Mouse (Mus musculus) ovary, adult 10 weeks (tissue): ENCODE data around the gene Dbndd2. TPM values are rescaled to one million over a fixed set of nuclear protein-coding genes. Genes with fewer than 3 reads are reported as not detected.

Source experiments
- polyA plus RNA-seq: library from polyadenylated mRNA; stranded (reverse); fragments of 350-450 nt; fragmentation: Illumina TruSeq; extraction: RNeasy Lipid Tissue Mini Kit (QIAGEN cat#74804); gene quantifications from one replicate; pipeline ENCODE4 v1.2.3, GENCODE M21; 2014

Gene Dbndd2
- 4.7 TPM for polyA plus RNA-seq

GRCm38 (mm10) chr2:164485681-164486257, at the start of gene Dbndd2:
Gene Dbndd2, plus strand, starts transcription at chr2:164486106.

GRCm38 (mm10) chr2:164443460-164444000, 42.4 kb upstream of the Dbndd2 start, which contains the start of gene Sdc4:
Gene Sdc4, minus strand, starts transcription at chr2:164443887.

GRCm38 (mm10) chr2:164456864-164457300, 29.0 kb upstream of the Dbndd2 start, which contains the start of gene Sys1:
Gene Sys1, plus strand, starts transcription at chr2:164456964.

GRCm38 (mm10) chr2:164460745-164461551, 25.0 kb upstream of the Dbndd2 start, which contains the start of gene Gm20458:
Gene Gm20458, plus strand, starts transcription at chr2:164460967.

GRCm38 (mm10) chr2:164473624-164474023, 12.3 kb upstream of the Dbndd2 start, which contains the start of gene Trp53tg5:
Gene Trp53tg5, minus strand, starts transcription at chr2:164473724.

GRCm38 (mm10) chr2:164496847-164497690, 11.2 kb downstream of the Dbndd2 start, which contains the start of gene Pigt:
Gene Pigt, plus strand, starts transcription at chr2:164497520.

Other genes starting within 250 kb of the Dbndd2 start
- gene Svs2, start 247.6 kb upstream of the Dbndd2 start, polyA plus RNA-seq: not detected
- not detected for gene Svs3b, start 229.5 kb upstream of the Dbndd2 start, polyA plus RNA-seq
- gene Svs4, start 207.6 kb upstream of the Dbndd2 start, polyA plus RNA-seq: not detected
- gene Svs3a, start 196.8 kb upstream of the Dbndd2 start, polyA plus RNA-seq: not detected
- gene Svs6, start 169.4 kb upstream of the Dbndd2 start, polyA plus RNA-seq: not detected
- gene Svs5, start 153.4 kb upstream of the Dbndd2 start, polyA plus RNA-seq: 0.91 TPM
- not detected for gene Slpi, start 97.0 kb upstream of the Dbndd2 start, polyA plus RNA-seq
- gene Rbpjl, start 83.0 kb upstream of the Dbndd2 start, polyA plus RNA-seq: not detected
- not detected for gene Matn4, start 80.9 kb upstream of the Dbndd2 start, polyA plus RNA-seq
- 107 TPM for gene Sdc4, start 42.2 kb upstream of the Dbndd2 start, polyA plus RNA-seq
- gene Sys1, start 29.1 kb upstream of the Dbndd2 start, polyA plus RNA-seq: 8.4 TPM
- gene Gm20458, start 25.1 kb upstream of the Dbndd2 start, polyA plus RNA-seq: not detected
- gene Trp53tg5, start 12.4 kb upstream of the Dbndd2 start, polyA plus RNA-seq: not detected
- 8.6 TPM for gene Pigt, start 11.4 kb downstream of the Dbndd2 start, polyA plus RNA-seq
- 1.8 TPM for gene Wfdc2, start 76.3 kb downstream of the Dbndd2 start, polyA plus RNA-seq
- gene Spint3, start 87.4 kb downstream of the Dbndd2 start, polyA plus RNA-seq: not detected
- 0.66 TPM for gene Wfdc6a, start 99.3 kb downstream of the Dbndd2 start, polyA plus RNA-seq
- gene Eppin, start 107.5 kb downstream of the Dbndd2 start, polyA plus RNA-seq: not detected
- gene Wfdc6b, start 127.4 kb downstream of the Dbndd2 start, polyA plus RNA-seq: not detected
- not detected for gene Wfdc8, start 127.5 kb downstream of the Dbndd2 start, polyA plus RNA-seq
- not detected for gene Wfdc16, start 152.7 kb downstream of the Dbndd2 start, polyA plus RNA-seq
- 4.0 TPM for gene Wfdc10, start 169.9 kb downstream of the Dbndd2 start, polyA plus RNA-seq
- not detected for gene Wfdc9, start 170.5 kb downstream of the Dbndd2 start, polyA plus RNA-seq
- not detected for gene Wfdc11, start 188.0 kb downstream of the Dbndd2 start, polyA plus RNA-seq
- gene Wfdc13, start 199.0 kb downstream of the Dbndd2 start, polyA plus RNA-seq: not detected
- not detected for gene Spint4, start 212.4 kb downstream of the Dbndd2 start, polyA plus RNA-seq
- not detected for gene Spint5, start 229.2 kb downstream of the Dbndd2 start, polyA plus RNA-seq